Mouse (Mus musculus) limb, embryonic 13.5 days (tissue): ENCODE data around the gene Efemp2. TPM values are rescaled to one million over a fixed set of nuclear protein-coding genes. Genes with fewer than 3 reads are reported as not detected.

ENCODE experiments used
- ATAC-seq: fragments of 200-750 bp; cut with Nextera tagmentation; 2 replicates; pipeline ENCODE4 v1.8.0; 2017; ENCODE audit warnings: low read depth, moderate number of reproducible peaks, moderate TSS enrichment; ENCODE audit not compliant: low FRiP score
- H3K27ac ChIP-seq: fragments of 300-500 bp; sonication (generic); 2 replicates; pipeline ENCODE4 v1.5.1; 2015; ENCODE audit warnings: inconsistent platforms, mild to moderate bottlenecking, moderate library complexity
- H3K27me3 ChIP-seq: fragments of 300-500 bp; sonication (generic); 2 replicates; pipeline ENCODE4 v1.6.1; 2015; ENCODE audit warnings: mild to moderate bottlenecking, inconsistent platforms
- H3K36me3 ChIP-seq: fragments of 300-500 bp; sonication (generic); 2 replicates; pipeline ENCODE4 v1.6.1; 2015; ENCODE audit warnings: inconsistent platforms, mild to moderate bottlenecking, moderate library complexity
- H3K4me1 ChIP-seq: fragments of 300-500 bp; sonication (generic); 2 replicates; pipeline ENCODE4 v1.6.1; 2015; ENCODE audit warnings: inconsistent platforms
- H3K4me2 ChIP-seq: fragments of 300-500 bp; sonication (generic); replicated peaks from 2 replicates; pipeline ENCODE4 v1.6.1; 2015; ENCODE audit warnings: inconsistent platforms, mild to moderate bottlenecking, moderate library complexity
- H3K4me3 ChIP-seq: fragments of 300-500 bp; sonication (generic); 2 replicates; pipeline ENCODE4 v1.5.1; 2015; ENCODE audit warnings: moderate library complexity, mild to moderate bottlenecking, inconsistent platforms
- H3K9ac ChIP-seq: fragments of 300-500 bp; sonication (generic); 2 replicates; pipeline ENCODE4 v1.6.1; 2015; ENCODE audit warnings: mild to moderate bottlenecking, inconsistent platforms
- H3K9me3 ChIP-seq: fragments of 300-500 bp; sonication (generic); 2 replicates; pipeline ENCODE4 v1.6.1; 2016; ENCODE audit warnings: inconsistent platforms
- WGBS: fragments of 180-500 bp; shearing (Covaris S2); methylation state at CpG from one replicate; pipeline ENCODE4 v1.1.7; 2015; 5-methylcytosine and 5-hydroxymethylcytosine counted together
- polyA plus RNA-seq: library from polyadenylated mRNA; unstranded; fragments of >200 nt; fragmentation: Nextera tagmentation; extraction: Ambion mirVana; gene quantifications from 2 replicates; pipeline ENCODE4 v1.2.1, GENCODE M21; 2015

The Efemp2 gene
- polyA plus RNA-seq, 1 experiment from 2014 or later, result 209 TPM

GRCm38 (mm10) chr19:5494314-5494713 lies 20.6 kb downstream of the Efemp2 start:
- Histone ChIP-seq H3K4me1 (peaks cover 19% of the 10 kb centered on the region), H3K27ac (no peak overlapping the region), H3K9me3 (no peaks in the 10 kb centered on the region), H3K36me3 (peaks cover 63% of the 10 kb centered on the region), H3K4me2 (no peak overlapping the region), H3K4me3 (no peak overlapping the region), H3K9ac (no peak overlapping the region), H3K27me3 (no peaks in the 10 kb centered on the region)
- ATAC-seq, result no peak
- WGBS, result 90% methylated on average over 3 of the region's 3 CpGs

- Histone ChIP-seq H3K9me3 (no peaks in the 10 kb centered on the region), H3K9ac (no peak overlapping the region), H3K27ac (no peak overlapping the region), H3K4me1 (peaks cover 13% of the 10 kb centered on the region), H3K36me3 (peaks cover 63% of the 10 kb centered on the region), H3K4me3 (no peak overlapping the region), H3K27me3 (no peaks in the 10 kb centered on the region), H3K4me2 (no peak overlapping the region)
- ATAC-seq, result no peak
- 79% methylated on average over 12 of the region's 12 CpGs for WGBS
Observed at GRCm38 (mm10) chr19:5495353-5496051, 21.7 kb downstream of the Efemp2 start.

GRCm38 (mm10) chr19:5496052-5496370 lies 22.3 kb downstream of the Efemp2 start:
- no peak for ATAC-seq
- Histone ChIP-seq H3K4me3 (no peak overlapping the region), H3K4me1 (peaks cover 13% of the 10 kb centered on the region), H3K27me3 (no peaks in the 10 kb centered on the region), H3K4me2 (no peak overlapping the region), H3K27ac (no peak overlapping the region), H3K36me3 (peaks cover 63% of the 10 kb centered on the region), H3K9ac (no peak overlapping the region), H3K9me3 (no peaks in the 10 kb centered on the region)
- WGBS, result 87% methylated on average over 16 of the region's 16 CpGs

GRCm38 (mm10) chr19:5500330-5500875 lies 26.6 kb downstream of the Efemp2 start:
- WGBS, result 91% methylated on average over 2 of the region's 2 CpGs
- no peak for ATAC-seq
- Histone ChIP-seq H3K4me3 (no peak overlapping the region), H3K27ac (no peak overlapping the region), H3K27me3 (no peaks in the 10 kb centered on the region), H3K4me2 (no peak overlapping the region), H3K9me3 (no peaks in the 10 kb centered on the region), H3K9ac (no peak overlapping the region), H3K4me1 (no peaks in the 10 kb centered on the region), H3K36me3 (peaks cover 32% of the 10 kb centered on the region)

- Histone ChIP-seq H3K27ac (no peak within 1 kb of the TSS), H3K4me1 (no peaks in the 10 kb centered on the region), H3K27me3 (no peaks in the 10 kb centered on the region), H3K4me3 (no peak within 1 kb of the TSS), H3K9me3 (no peaks in the 10 kb centered on the region; the same call in 1 of the 2 replicates), H3K4me2 (no peak within 1 kb of the TSS), H3K9ac (no peak within 1 kb of the TSS), H3K36me3 (0 out of 2 replicates have a peak, but pooled peaks cover 4% of the 10 kb centered on the region)
- 43% methylated on average over 17 of the region's 17 CpGs for WGBS
- ATAC-seq, result no peak
Observed at GRCm38 (mm10) chr19:5503687-5504086, 29.9 kb downstream of the Efemp2 start, which contains the start of gene 1700020D05Rik. TSS of gene 1700020D05Rik (minus strand) at chr19:5503787.

- Histone ChIP-seq H3K4me2 (peak within 1 kb of the TSS; percentile 80), H3K9me3 (peaks cover 9% of the 10 kb centered on the region), H3K4me1 (peaks cover 16% of the 10 kb centered on the region), H3K9ac (peak within 1 kb of the TSS; percentile 74), H3K27me3 (no peaks in the 10 kb centered on the region), H3K36me3 (no peaks in the 10 kb centered on the region), H3K27ac (peak within 1 kb of the TSS; percentile 35; the same call in 1 of the 2 replicates), H3K4me3 (peak within 1 kb of the TSS; percentile 49)
- ATAC-seq, result peak; percentile 99
- whole genome bisulfite sequencing, result 3% methylated on average over 46 of the region's 47 CpGs
Observed at GRCm38 (mm10) chr19:5510031-5511026, 36.6 kb downstream of the Efemp2 start, which contains the start of gene Snx32. TSS of gene Snx32 (minus strand) at chr19:5510538.

- H3K4me2 ChIP-seq, result peak overlapping the region; percentile 80
- no peak for ATAC-seq
- no peaks in the 10 kb centered on the region for H3K36me3 ChIP-seq
- H3K9me3 ChIP-seq, result peaks cover 9% of the 10 kb centered on the region
- peak overlapping the region; percentile 74 for H3K9ac ChIP-seq
- H3K27me3 ChIP-seq, result no peaks in the 10 kb centered on the region
- 53% methylated on average over 15 of the region's 15 CpGs for WGBS
- H3K4me1 ChIP-seq, result peaks cover 16% of the 10 kb centered on the region
- no peak overlapping the region; the same call in 1 of the 2 replicates for H3K27ac ChIP-seq
- H3K4me3 ChIP-seq, result peak overlapping the region; percentile 49
Observed at GRCm38 (mm10) chr19:5511074-5511632, 37.4 kb downstream of the Efemp2 start.

- no peak for ATAC-seq
- Histone ChIP-seq H3K27ac (no peak overlapping the region), H3K9me3 (peaks cover 9% of the 10 kb centered on the region), H3K4me1 (peaks cover 16% of the 10 kb centered on the region), H3K4me2 (no peak overlapping the region), H3K36me3 (no peaks in the 10 kb centered on the region), H3K27me3 (no peaks in the 10 kb centered on the region), H3K4me3 (no peak overlapping the region), H3K9ac (no peak overlapping the region)
- WGBS, result 82% methylated on average over 12 of the region's 12 CpGs
Observed at GRCm38 (mm10) chr19:5512091-5513004, 38.6 kb downstream of the Efemp2 start.

- Histone ChIP-seq H3K9ac (no peak overlapping the region), H3K27me3 (no peaks in the 10 kb centered on the region), H3K9me3 (peaks cover 9% of the 10 kb centered on the region), H3K36me3 (no peaks in the 10 kb centered on the region), H3K4me2 (no peak overlapping the region), H3K4me3 (no peak overlapping the region), H3K4me1 (peaks cover 16% of the 10 kb centered on the region), H3K27ac (no peak overlapping the region)
- ATAC-seq, result no peak
- 86% methylated on average over 3 of the region's 3 CpGs for WGBS
Observed at GRCm38 (mm10) chr19:5513005-5513349, 39.2 kb downstream of the Efemp2 start.

- 84% methylated on average over 7 of the region's 7 CpGs for WGBS
Observed at GRCm38 (mm10) chr19:5515840-5516777, 42.4 kb downstream of the Efemp2 start.

More at GRCm38 (mm10) chr19:5515840-5516777, 42.4 kb downstream of the Efemp2 start:
- Histone ChIP-seq H3K4me1 (peaks cover 3% of the 10 kb centered on the region), H3K27me3 (no peaks in the 10 kb centered on the region), H3K9ac (no peak overlapping the region), H3K36me3 (no peaks in the 10 kb centered on the region), H3K4me2 (no peak overlapping the region), H3K9me3 (0 out of 2 replicates have a peak, but pooled peaks cover 5% of the 10 kb centered on the region), H3K27ac (no peak overlapping the region; the same call in 1 of the 2 replicates), H3K4me3 (no peak overlapping the region)
- no peak for ATAC-seq
